Mouse (Mus musculus): Measurements from ENCODE around the gene Rasl2-9.
"Not testable (repeated sequence)": the region's sequence is repeated elsewhere in the genome, so short reads cannot be mapped to it uniquely, and the experiment has no call there.

GRCm38 (mm10) chr7:5079365-5080009, 46.3 kb downstream of the Rasl2-9 start:
- not testable (repeated sequence) for TF ChIP-seq POLR2A (IDR thresholded peaks at IDR 0.05; ENCODE audit: extremely low read depth, insufficient read depth, low read length); CTCF (IDR thresholded peaks at IDR 0.05; ENCODE audit: low read depth, low read length)

All from liver, adult 2 months (tissue).